Mouse (Mus musculus): ENCODE data around the gene Myct1.

DNA sequence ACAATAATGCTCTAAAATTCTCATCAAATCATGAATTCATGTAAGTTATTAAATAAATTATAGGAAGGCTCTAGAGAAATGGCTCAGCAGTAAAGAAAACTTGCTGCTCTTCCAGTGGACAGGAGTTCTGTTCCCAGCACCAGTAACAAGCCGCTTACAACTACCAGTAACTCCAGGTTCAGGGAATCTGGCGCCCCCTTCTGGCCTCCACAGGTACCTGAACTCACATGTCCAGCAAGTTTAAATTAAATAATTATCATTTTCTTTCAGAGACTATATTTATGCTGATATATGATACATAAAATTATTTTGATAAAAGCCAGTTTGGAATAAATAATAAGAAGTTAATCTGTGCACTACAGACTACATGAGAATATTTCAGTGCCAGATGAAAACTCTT, 20.2 kb upstream of the Myct1 start:
- no peak for TF ChIP-seq GATA1 (IDR thresholded peaks at IDR 0.05; ENCODE audit: borderline replicate concordance, low read length)
- TF ChIP-seq FLI1 (IDR thresholded peaks at IDR 0.05; ENCODE audit: low read length): no peak
